ENCODE assay signal across 17 mouse cellular contexts in the genomic region with DNA sequence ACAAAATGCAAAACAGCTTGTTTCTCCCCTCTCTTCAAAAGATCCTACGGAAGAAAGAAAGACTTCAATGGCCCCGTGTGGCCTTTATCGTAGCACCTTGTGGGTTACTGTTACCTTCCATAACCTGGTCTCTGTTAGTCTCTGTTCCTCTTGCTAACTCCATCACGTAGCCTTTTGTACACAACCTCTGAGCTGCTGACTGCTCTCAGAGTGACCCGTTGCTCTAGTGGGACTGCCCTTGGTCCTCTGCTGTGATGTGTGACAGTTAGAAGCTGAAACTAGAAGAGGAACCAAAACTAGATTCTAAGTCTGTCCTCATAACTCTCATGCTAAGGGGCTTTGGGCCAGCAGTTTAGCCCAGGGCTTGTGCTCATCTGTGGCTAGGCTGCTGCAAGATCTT. TPM values are rescaled to one million over a fixed set of nuclear protein-coding genes. Genes with fewer than 3 reads are reported as not detected.
"Had no signal": no experiment of that assay in that cellular context is flagged by ENCODE, and none has a peak within 500 bp of the region (broad histone marks: within the 10 kb centered on the region; RNA-seq: fewer than 3 reads in every experiment).

No protein-coding gene starts in this region.

- H3K4me3 ChIP-seq: layer of hippocampus, adult 2 months; limb, embryonic 13.5 days; midbrain, embryonic 10.5 days; neural tube, embryonic 12.5 days; stomach, embryonic 15.5 days had no signal

- H3K27ac ChIP-seq: kidney, postnatal 0 days; layer of hippocampus, adult 2 months; limb, embryonic 13.5 days; liver, embryonic 14.5 days; midbrain, embryonic 10.5 days; neural tube, embryonic 12.5 days; stomach, embryonic 15.5 days had no signal

- H3K36me3 ChIP-seq: limb, embryonic 13.5 days; midbrain, embryonic 10.5 days; neural tube, embryonic 12.5 days; stomach, embryonic 15.5 days had no signal

- H3K9me3 ChIP-seq: limb, embryonic 13.5 days; midbrain, embryonic 10.5 days; neural tube, embryonic 12.5 days; stomach, embryonic 15.5 days had no signal

- DNase-seq: kidney, adult 11 months; kidney, adult 9 months; kidney, postnatal 4 days; left cerebral cortex, postnatal 4 days; lung, adult 18-20 months; midbrain, embryonic 14.5 days; retina, postnatal 1 day; right cerebral cortex, postnatal 4 days; thymus, postnatal 4 days had no signal

- H3K4me1 ChIP-seq: neural tube, embryonic 12.5 days; stomach, embryonic 15.5 days had no signal

- H3K9ac ChIP-seq: limb, embryonic 13.5 days; liver, embryonic 14.5 days; neural tube, embryonic 12.5 days; stomach, embryonic 15.5 days had no signal

- H3K4me2 ChIP-seq: limb, embryonic 13.5 days; neural tube, embryonic 12.5 days; stomach, embryonic 15.5 days had no signal

- H3K27me3 ChIP-seq: limb, embryonic 13.5 days; neural tube, embryonic 12.5 days; stomach, embryonic 15.5 days had no signal

RNA-seq across cellular contexts. Expression of a gene that starts 22.0 kb away (rescaled TPM):
- polyA plus RNA-seq: liver, adult 2 months had no signal
